Mouse (Mus musculus) testis, adult 2 months (tissue): Measurements from ENCODE around the gene Ifnar1.

Experiments used
- CTCF ChIP-seq: fragments of 200-500 bp; IDR thresholded peaks from 2 replicates; pipeline ENCODE4 v1.5.1; 2012; ENCODE audit warnings: low read depth, mild to moderate bottlenecking, inconsistent platforms, low read length, moderate library complexity; ENCODE audit not compliant: control insufficient read depth, insufficient read depth, insufficient replicate concordance
- POLR2A ChIP-seq: fragments of 200-500 bp; IDR thresholded peaks from 2 replicates; pipeline ENCODE4 v1.6.1; 2012; ENCODE audit warnings: low read depth, mild to moderate bottlenecking, inconsistent platforms, low read length, moderate library complexity; ENCODE audit not compliant: control insufficient read depth

DNA sequence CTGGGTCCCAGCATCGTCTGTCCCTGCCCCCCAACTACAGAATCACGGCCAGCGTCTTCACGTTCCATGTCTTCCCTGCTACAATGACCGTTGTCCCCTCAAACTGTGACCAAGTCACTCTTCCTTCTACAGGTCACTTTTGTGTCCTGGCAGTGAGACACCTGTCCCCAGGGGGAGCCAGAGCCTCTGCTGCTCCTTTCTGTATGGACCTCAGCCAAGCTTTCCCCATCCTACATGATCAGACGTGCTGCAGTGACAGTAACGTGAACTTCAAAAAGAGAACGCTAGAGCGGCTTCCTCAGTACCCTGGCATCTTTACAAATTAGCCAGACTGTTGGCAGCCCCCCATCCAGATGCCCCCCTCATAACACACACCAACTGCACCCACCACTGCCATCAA, 43.5 kb downstream of the Ifnar1 start:
- no peak for TF ChIP-seq CTCF
- TF ChIP-seq POLR2A = no peak
